Mouse (Mus musculus): ENCODE data around the gene Gria1. TPM values are rescaled to one million over a fixed set of nuclear protein-coding genes. Genes with fewer than 3 reads are reported as not detected.
A peak's percentile ranks its signal among the peaks of the same experiment; 100 is the strongest.

The Gria1 gene
- polyA plus RNA-seq, 1 experiment from 2014 or later: 2.5 TPM

GRCm38 (mm10) chr11:57030448-57030847, 19.3 kb downstream of the Gria1 start:
- no peak overlapping the region for H3K27ac ChIP-seq (replicated peaks; ENCODE audit: low read depth, low read length)
- H3K27me3 ChIP-seq (replicated peaks; ENCODE audit: control insufficient read depth, insufficient read depth, low read length): no peaks in the 10 kb centered on the region
- no peaks in the 10 kb centered on the region for H3K36me3 ChIP-seq (ENCODE audit: control insufficient read depth, insufficient read depth, low read length)
- H3K9ac ChIP-seq (ENCODE audit: low read depth, low read length): no peak overlapping the region
- H3K4me1 ChIP-seq (ENCODE audit: control insufficient read depth, insufficient read depth, low read length): no peaks in the 10 kb centered on the region
- ATAC-seq (ENCODE audit: low read depth) (no peak), DNase-seq (ENCODE audit: low spot score) (no peak)
- H3K4me3 ChIP-seq (ENCODE audit: low read depth, low read length): no peak overlapping the region
- 60% methylated on average over 5 of the region's 5 CpGs for WGBS
- no peaks in the 10 kb centered on the region for H3K9me3 ChIP-seq (ENCODE audit: control insufficient read depth, low read length)
- H3K4me2 ChIP-seq (ENCODE audit: low read depth, low read length): no peak overlapping the region

GRCm38 (mm10) chr11:57038807-57039206, 27.6 kb downstream of the Gria1 start:
- no peak for ATAC-seq (ENCODE audit: low read depth)

GRCm38 (mm10) chr11:57039306-57039705, 28.1 kb downstream of the Gria1 start:
- no peak overlapping the region for H3K4me2 ChIP-seq (ENCODE audit: low read depth, low read length)
- H3K9me3 ChIP-seq (ENCODE audit: control insufficient read depth, low read length): no peaks in the 10 kb centered on the region
- ATAC-seq (ENCODE audit: low read depth): no peak
- WGBS: 74% methylated on average over 8 of the region's 8 CpGs
- H3K4me3 ChIP-seq (ENCODE audit: low read depth, low read length): no peak overlapping the region
- no peak overlapping the region for H3K27ac ChIP-seq (replicated peaks; ENCODE audit: low read depth, low read length)
- H3K36me3 ChIP-seq (ENCODE audit: control insufficient read depth, insufficient read depth, low read length): no peaks in the 10 kb centered on the region
- H3K4me1 ChIP-seq (ENCODE audit: control insufficient read depth, insufficient read depth, low read length): no peaks in the 10 kb centered on the region
- DNase-seq (ENCODE audit: low spot score): peak; percentile 4
- no peaks in the 10 kb centered on the region for H3K27me3 ChIP-seq (replicated peaks; ENCODE audit: control insufficient read depth, insufficient read depth, low read length)
- H3K9ac ChIP-seq (ENCODE audit: low read depth, low read length): no peak overlapping the region

More at GRCm38 (mm10) chr11:57038807-57039206, 27.6 kb downstream of the Gria1 start:
- H3K9me3 ChIP-seq (ENCODE audit: control insufficient read depth, low read length): no peaks in the 10 kb centered on the region
- 25% methylated on average over 7 of the region's 7 CpGs for WGBS
- no peak overlapping the region for H3K27ac ChIP-seq (replicated peaks; ENCODE audit: low read depth, low read length)
- no peak overlapping the region for H3K9ac ChIP-seq (ENCODE audit: low read depth, low read length)
- H3K36me3 ChIP-seq (ENCODE audit: control insufficient read depth, insufficient read depth, low read length): no peaks in the 10 kb centered on the region
- no peaks in the 10 kb centered on the region for H3K4me1 ChIP-seq (ENCODE audit: control insufficient read depth, insufficient read depth, low read length)
- H3K27me3 ChIP-seq (replicated peaks; ENCODE audit: control insufficient read depth, insufficient read depth, low read length): no peaks in the 10 kb centered on the region
- no peak overlapping the region for H3K4me3 ChIP-seq (ENCODE audit: low read depth, low read length)
- DNase-seq (ENCODE audit: low spot score): peak; percentile 70
- H3K4me2 ChIP-seq (ENCODE audit: low read depth, low read length): no peak overlapping the region

GRCm38 (mm10) chr11:57042057-57042456, 30.9 kb downstream of the Gria1 start:
- H3K4me1 ChIP-seq (ENCODE audit: control insufficient read depth, insufficient read depth, low read length): no peaks in the 10 kb centered on the region
- H3K4me3 ChIP-seq (ENCODE audit: low read depth, low read length): no peak overlapping the region
- H3K4me2 ChIP-seq (ENCODE audit: low read depth, low read length): no peak overlapping the region
- ATAC-seq (ENCODE audit: low read depth) (no peak), DNase-seq (ENCODE audit: low spot score) (no peak)
- H3K9me3 ChIP-seq (ENCODE audit: control insufficient read depth, low read length): no peaks in the 10 kb centered on the region
- H3K36me3 ChIP-seq (ENCODE audit: control insufficient read depth, insufficient read depth, low read length): no peaks in the 10 kb centered on the region
- H3K9ac ChIP-seq (ENCODE audit: low read depth, low read length): no peak overlapping the region
- H3K27ac ChIP-seq (replicated peaks; ENCODE audit: low read depth, low read length): no peak overlapping the region
- WGBS: 87% methylated on average over 3 of the region's 3 CpGs
- no peaks in the 10 kb centered on the region for H3K27me3 ChIP-seq (replicated peaks; ENCODE audit: control insufficient read depth, insufficient read depth, low read length)

GRCm38 (mm10) chr11:57044146-57044545, 33.0 kb downstream of the Gria1 start:
- Histone ChIP-seq H3K27me3 (replicated peaks; ENCODE audit: control insufficient read depth, insufficient read depth, low read length) (no peaks in the 10 kb centered on the region), H3K4me3 (ENCODE audit: low read depth, low read length) (no peak overlapping the region), H3K9ac (ENCODE audit: low read depth, low read length) (no peak overlapping the region), H3K4me1 (ENCODE audit: control insufficient read depth, insufficient read depth, low read length) (no peaks in the 10 kb centered on the region), H3K9me3 (ENCODE audit: control insufficient read depth, low read length) (no peaks in the 10 kb centered on the region), H3K36me3 (ENCODE audit: control insufficient read depth, insufficient read depth, low read length) (no peaks in the 10 kb centered on the region), H3K4me2 (ENCODE audit: low read depth, low read length) (no peak overlapping the region), H3K27ac (replicated peaks; ENCODE audit: low read depth, low read length) (no peak overlapping the region)
- WGBS: 74% methylated on average over 5 of the region's 5 CpGs
- ATAC-seq (ENCODE audit: low read depth) (no peak), DNase-seq (ENCODE audit: low spot score) (no peak)

- no peaks in the 10 kb centered on the region for H3K9me3 ChIP-seq (ENCODE audit: control insufficient read depth, low read length)
- ATAC-seq (ENCODE audit: low read depth): no peak
- H3K36me3 ChIP-seq (ENCODE audit: control insufficient read depth, insufficient read depth, low read length): no peaks in the 10 kb centered on the region
- DNase-seq (ENCODE audit: low spot score): peak; percentile 18
- no peaks in the 10 kb centered on the region for H3K4me1 ChIP-seq (ENCODE audit: control insufficient read depth, insufficient read depth, low read length)
- H3K4me2 ChIP-seq (ENCODE audit: low read depth, low read length): no peak overlapping the region
- no peak overlapping the region for H3K27ac ChIP-seq (replicated peaks; ENCODE audit: low read depth, low read length)
- no peak overlapping the region for H3K9ac ChIP-seq (ENCODE audit: low read depth, low read length)
- WGBS: 78% methylated on average over 6 of the region's 6 CpGs
- H3K27me3 ChIP-seq (replicated peaks; ENCODE audit: control insufficient read depth, insufficient read depth, low read length): no peaks in the 10 kb centered on the region
- H3K4me3 ChIP-seq (ENCODE audit: low read depth, low read length): no peak overlapping the region
Measured at GRCm38 (mm10) chr11:57051666-57052562, 40.7 kb downstream of the Gria1 start.

- Histone ChIP-seq H3K9ac (ENCODE audit: low read depth, low read length) (no peak overlapping the region), H3K27ac (replicated peaks; ENCODE audit: low read depth, low read length) (no peak overlapping the region), H3K27me3 (replicated peaks; ENCODE audit: control insufficient read depth, insufficient read depth, low read length) (no peaks in the 10 kb centered on the region), H3K4me3 (ENCODE audit: low read depth, low read length) (no peak overlapping the region), H3K36me3 (ENCODE audit: control insufficient read depth, insufficient read depth, low read length) (no peaks in the 10 kb centered on the region), H3K9me3 (ENCODE audit: control insufficient read depth, low read length) (no peaks in the 10 kb centered on the region), H3K4me1 (ENCODE audit: control insufficient read depth, insufficient read depth, low read length) (no peaks in the 10 kb centered on the region), H3K4me2 (ENCODE audit: low read depth, low read length) (no peak overlapping the region)
- WGBS: 83% methylated on average over 3 of the region's 3 CpGs
- no peak for DNase-seq (ENCODE audit: low spot score)
- no peak for ATAC-seq (ENCODE audit: low read depth)
Measured at GRCm38 (mm10) chr11:57062441-57062840, 51.3 kb downstream of the Gria1 start.

- 83% methylated on average over 8 of the region's 8 CpGs for WGBS
- no peaks in the 10 kb centered on the region for H3K36me3 ChIP-seq (ENCODE audit: control insufficient read depth, insufficient read depth, low read length)
- no peak overlapping the region for H3K4me2 ChIP-seq (ENCODE audit: low read depth, low read length)
- no peaks in the 10 kb centered on the region for H3K9me3 ChIP-seq (ENCODE audit: control insufficient read depth, low read length)
- no peaks in the 10 kb centered on the region for H3K4me1 ChIP-seq (ENCODE audit: control insufficient read depth, insufficient read depth, low read length)
- H3K27ac ChIP-seq (replicated peaks; ENCODE audit: low read depth, low read length): no peak overlapping the region
- no peaks in the 10 kb centered on the region for H3K27me3 ChIP-seq (replicated peaks; ENCODE audit: control insufficient read depth, insufficient read depth, low read length)
- no peak overlapping the region for H3K9ac ChIP-seq (ENCODE audit: low read depth, low read length)
- no peak overlapping the region for H3K4me3 ChIP-seq (ENCODE audit: low read depth, low read length)
- DNase-seq (ENCODE audit: low spot score): peak; percentile 9
- ATAC-seq (ENCODE audit: low read depth): no peak
Measured at GRCm38 (mm10) chr11:57070196-57070901, 59.2 kb downstream of the Gria1 start.

All from embryonic facial prominence, embryonic 14.5 days (tissue).